Mouse (Mus musculus) lung, postnatal 0 days (tissue): Measurements from ENCODE around the gene Hax1.

Experiments used
- CTCF ChIP-seq: IDR thresholded peaks from 2 replicates; pipeline ENCODE4 v1.5.1; 2016; ENCODE audit warnings: antibody characterized with exemption, mild to moderate bottlenecking
- EP300 ChIP-seq: IDR thresholded peaks from 2 replicates; pipeline ENCODE4 v1.6.1; 2016; ENCODE audit warnings: antibody characterized with exemption, mild to moderate bottlenecking, control low read depth

DNA sequence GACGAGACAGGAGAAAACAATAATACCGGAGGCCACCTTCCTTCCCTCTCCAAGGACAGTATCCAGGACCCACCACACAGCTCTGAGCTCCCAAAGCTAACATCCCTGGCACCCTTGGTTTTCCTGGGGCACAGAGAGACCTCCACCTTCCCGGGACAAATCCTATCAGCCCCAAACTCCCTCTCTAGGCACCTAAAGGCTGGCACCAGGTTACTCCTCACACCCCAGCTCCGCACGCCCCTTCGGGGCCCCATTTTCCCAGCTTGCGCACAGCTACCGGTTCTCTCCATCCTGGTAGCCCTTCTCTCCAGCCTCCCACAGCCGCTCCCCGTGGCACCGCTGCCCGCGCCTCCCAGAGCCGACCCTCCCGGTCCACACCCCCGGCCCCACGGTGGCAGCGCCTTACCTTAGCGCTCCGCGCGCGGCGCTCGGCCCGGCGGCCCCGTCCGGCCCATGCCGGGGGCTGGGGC is 35.8 kb downstream of the Hax1 start:
- TF ChIP-seq EP300 (no peak), CTCF (no peak)
